Mouse (Mus musculus): ENCODE measurements around the gene Triap1. TPM values are rescaled to one million over a fixed set of nuclear protein-coding genes. Genes with fewer than 3 reads are reported as not detected.
"Not testable (repeated sequence)": the region's sequence is repeated elsewhere in the genome, so short reads cannot be mapped to it uniquely, and the experiment has no call there.

The Triap1 gene
- polyA plus RNA-seq (2015; fragmentation: Nextera tagmentation; extraction: Ambion mirVana) = 35.2 and 39.2 TPM in 2 replicates

DNA sequence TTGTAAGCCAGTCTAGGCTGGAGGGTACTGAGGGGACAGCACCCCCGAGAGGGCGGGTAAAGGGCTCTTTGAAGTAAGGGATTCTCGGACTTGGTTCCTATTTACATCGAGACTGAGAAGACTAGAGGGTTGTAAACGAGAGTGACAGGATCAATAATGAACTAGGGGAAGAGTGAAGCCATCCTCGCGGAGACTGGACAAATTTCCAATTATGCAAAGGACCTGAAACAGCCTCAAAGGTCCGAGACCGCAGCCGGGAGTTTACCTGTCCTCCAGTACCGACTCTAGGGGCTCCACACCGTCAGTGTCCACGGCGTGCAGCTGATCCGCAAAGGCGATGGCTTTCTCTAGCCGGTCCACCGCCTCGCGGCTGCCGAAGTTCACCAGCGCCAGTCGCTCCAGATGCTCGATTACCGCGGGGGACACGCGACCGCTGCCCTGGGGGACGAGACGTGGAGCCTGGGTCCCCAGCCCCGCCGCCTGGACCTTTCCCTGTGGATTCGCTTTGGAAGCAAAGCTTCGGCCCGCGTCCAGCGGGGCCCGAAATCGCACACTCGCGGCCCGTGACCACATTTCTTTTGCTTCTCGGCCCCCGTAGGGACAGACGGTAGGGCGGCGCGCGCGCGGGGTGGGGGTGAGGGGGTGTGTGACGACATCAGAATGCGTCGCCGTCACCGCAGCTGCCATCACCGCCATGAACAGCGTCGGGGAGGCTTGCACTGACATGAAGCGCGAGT is at the start of gene Triap1, which contains the start of gene Gatc:
Gene Triap1, plus strand, starts transcription at position 649 of the 737 bp plus-strand sequence.
Gene Gatc, minus strand, starts transcription at position 602 of the 737 bp plus-strand sequence.
- no peaks in the 10 kb centered on the region for H3K27me3 ChIP-seq
- peak; percentile 91 for ATAC-seq (replicated peaks; ENCODE audit: insufficient number of reproducible peaks, insufficient read depth, low FRiP score, low read depth)
- H3K36me3 ChIP-seq = peaks cover 43% of the 10 kb centered on the region
- no peaks in the 10 kb centered on the region for H3K9me3 ChIP-seq (replicated peaks)
- under 1% methylated on average over 62 of the region's 62 CpGs for WGBS
- peaks cover 28% of the 10 kb centered on the region for H3K4me1 ChIP-seq (replicated peaks)
- H3K4me2 ChIP-seq = peak within 1 kb of the TSS; percentile 86
- H3K9ac ChIP-seq = peak within 1 kb of the TSS; percentile 89
- peak within 1 kb of the TSS; percentile 90 for H3K4me3 ChIP-seq
- peak within 1 kb of the TSS; percentile 78 for H3K27ac ChIP-seq

DNA sequence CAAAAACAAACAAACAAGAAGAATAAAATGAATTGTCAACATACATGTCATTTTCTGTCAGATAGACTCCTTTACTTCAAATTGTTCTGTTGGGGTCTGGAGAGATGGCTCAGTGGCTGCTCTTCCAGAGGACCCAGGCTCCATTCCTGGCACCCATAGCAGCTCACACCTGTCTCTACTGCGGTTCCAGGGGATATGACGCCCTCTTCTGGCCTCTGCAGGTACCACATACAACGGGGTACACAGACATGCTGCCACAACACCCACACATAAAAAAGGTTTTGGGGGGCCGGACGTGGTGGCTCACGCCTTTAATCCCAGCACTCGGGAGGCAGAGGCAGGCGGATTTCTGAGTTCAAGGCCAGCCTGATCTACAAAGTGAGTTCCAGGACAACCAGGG is 46.9 kb upstream of the Triap1 start:
- peaks cover 69% of the 10 kb centered on the region for H3K36me3 ChIP-seq
- 85% methylated on average over 8 of the region's 8 CpGs for WGBS
- no peak overlapping the region for H3K9ac ChIP-seq
- no peak for ATAC-seq (replicated peaks; ENCODE audit: insufficient number of reproducible peaks, insufficient read depth, low FRiP score, low read depth)
- no peak overlapping the region for H3K27ac ChIP-seq
- no peak overlapping the region for H3K4me2 ChIP-seq
- H3K27me3 ChIP-seq = no peaks in the 10 kb centered on the region
- no peak overlapping the region for H3K4me3 ChIP-seq
- no peaks in the 10 kb centered on the region for H3K9me3 ChIP-seq (replicated peaks)
- peaks cover 16% of the 10 kb centered on the region for H3K4me1 ChIP-seq (replicated peaks)

DNA sequence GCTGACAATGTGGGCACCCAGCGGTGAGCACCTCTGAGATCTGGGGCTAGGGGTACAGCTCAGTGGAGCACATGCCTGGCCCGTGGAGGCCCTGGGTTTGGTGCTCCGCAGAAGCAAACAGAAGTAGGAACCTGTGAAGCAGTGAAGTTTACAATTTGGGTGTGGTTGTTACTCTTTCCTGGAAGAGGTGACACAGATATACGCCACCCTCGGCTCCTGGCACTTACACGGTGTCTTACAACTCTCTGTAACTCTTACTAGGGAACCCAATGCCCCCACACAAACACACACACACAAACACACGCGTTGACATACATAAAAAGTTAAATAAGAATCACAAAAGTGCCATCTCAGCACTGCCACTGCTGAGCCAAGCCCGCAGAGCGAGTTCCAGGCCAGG is 44.7 kb upstream of the Triap1 start:
- Histone ChIP-seq H3K4me3 (no peak overlapping the region), H3K4me1 (replicated peaks) (peaks cover 22% of the 10 kb centered on the region), H3K36me3 (peaks cover 52% of the 10 kb centered on the region), H3K9me3 (replicated peaks) (no peaks in the 10 kb centered on the region), H3K27ac (no peak overlapping the region), H3K9ac (no peak overlapping the region), H3K4me2 (no peak overlapping the region), H3K27me3 (no peaks in the 10 kb centered on the region)
- no peak for ATAC-seq (replicated peaks; ENCODE audit: insufficient number of reproducible peaks, insufficient read depth, low FRiP score, low read depth)
- WGBS = 78% methylated on average over 10 of the region's 10 CpGs

DNA sequence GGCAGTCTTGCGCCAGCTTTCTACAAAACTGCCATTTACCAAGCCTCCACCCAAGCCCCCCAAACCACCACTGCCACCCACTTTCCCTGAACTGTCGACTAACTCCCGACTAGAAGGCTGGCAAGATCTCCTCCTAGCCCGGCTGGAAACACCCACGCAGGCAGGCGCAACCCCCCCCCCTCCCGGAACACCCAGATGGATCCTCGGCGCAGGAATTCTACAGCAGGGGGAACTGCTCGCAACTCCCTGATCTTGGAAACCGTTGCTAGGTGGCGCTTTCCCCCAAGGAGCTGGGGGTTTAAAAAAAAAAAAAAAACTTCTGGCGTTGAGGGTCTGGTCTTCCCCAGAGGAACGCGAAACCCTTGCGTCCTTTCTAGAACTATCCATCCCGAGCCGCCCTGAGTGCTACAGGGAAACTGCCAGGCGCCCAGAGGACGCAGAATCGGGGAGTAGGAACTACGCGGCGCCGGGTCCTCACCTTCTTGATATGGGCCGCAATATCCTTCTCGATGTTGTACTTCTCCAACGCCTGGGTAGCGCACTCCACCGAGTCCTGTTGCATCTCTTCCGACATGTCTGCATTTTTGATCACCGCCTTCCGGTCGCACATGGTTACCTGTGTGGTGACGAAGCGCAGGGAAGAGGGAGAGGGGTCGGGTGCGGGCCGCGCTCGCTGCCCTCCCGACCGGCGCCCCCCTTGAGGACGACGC is 40.8 kb upstream of the Triap1 start:
- Histone ChIP-seq H3K27me3 (no peaks in the 10 kb centered on the region), H3K4me3 (peak overlapping the region; percentile 97), H3K36me3 (peaks cover 35% of the 10 kb centered on the region), H3K9ac (peak overlapping the region; percentile 92), H3K27ac (peak overlapping the region; percentile 94), H3K9me3 (replicated peaks) (no peaks in the 10 kb centered on the region), H3K4me2 (peak overlapping the region; percentile 65), H3K4me1 (replicated peaks) (peaks cover 29% of the 10 kb centered on the region)
- ATAC-seq (replicated peaks; ENCODE audit: insufficient number of reproducible peaks, insufficient read depth, low FRiP score, low read depth) = peak; percentile 2
- under 1% methylated on average over 46 of the region's 46 CpGs for WGBS

DNA sequence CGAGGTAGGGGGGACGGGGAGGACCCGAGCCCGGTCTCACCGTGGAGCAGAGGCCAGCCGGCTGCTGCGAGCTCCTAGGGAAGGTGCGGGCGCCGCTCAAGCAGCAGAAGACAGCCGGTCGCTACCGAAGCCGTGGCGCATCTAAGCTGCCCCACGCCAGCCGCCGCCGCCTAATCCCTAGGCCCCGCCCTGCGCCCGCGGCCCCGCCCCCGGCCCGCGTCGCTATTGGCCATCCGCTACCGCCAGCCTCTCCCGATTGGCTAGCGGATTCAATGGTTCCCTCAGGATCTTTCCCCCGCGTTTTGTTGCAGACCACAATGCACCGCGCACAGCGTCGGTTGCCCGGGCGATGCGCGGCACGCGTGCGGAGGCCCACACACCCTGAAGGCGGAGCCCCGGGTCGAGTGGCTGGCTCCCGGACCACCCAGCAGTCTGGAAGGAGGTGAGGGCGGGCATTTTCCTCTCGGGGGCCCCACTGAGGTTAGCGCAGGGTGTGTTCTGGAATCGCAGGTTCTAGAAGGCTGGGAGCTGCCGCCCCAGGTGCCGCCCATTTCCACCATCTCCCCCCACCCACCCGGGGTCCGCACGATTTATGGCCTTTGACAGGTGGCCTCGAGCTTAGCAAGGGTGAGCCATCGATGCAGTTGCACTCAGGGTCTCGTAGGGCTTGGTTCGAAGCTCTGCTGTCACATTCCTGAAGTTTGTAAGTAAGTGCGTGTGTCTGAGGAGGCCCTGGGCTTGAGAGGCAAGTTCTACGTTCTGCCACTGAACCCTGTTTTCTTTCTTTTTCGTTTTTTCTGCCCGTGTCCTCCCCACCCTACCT is 40.0 kb upstream of the Triap1 start, which contains the start of gene Dynll1:
Gene Dynll1, minus strand, starts transcription at position 208 of the 823 bp plus-strand sequence.
- Histone ChIP-seq H3K4me3 (peak within 1 kb of the TSS; percentile 97), H3K4me2 (peak within 1 kb of the TSS; percentile 85), H3K9me3 (replicated peaks) (no peaks in the 10 kb centered on the region), H3K27me3 (no peaks in the 10 kb centered on the region), H3K9ac (peak within 1 kb of the TSS; percentile 92), H3K36me3 (peaks cover 27% of the 10 kb centered on the region), H3K4me1 (replicated peaks) (peaks cover 29% of the 10 kb centered on the region), H3K27ac (peak within 1 kb of the TSS; percentile 94)
- WGBS = 1% methylated on average over 58 of the region's 66 CpGs
- ATAC-seq (replicated peaks; ENCODE audit: insufficient number of reproducible peaks, insufficient read depth, low FRiP score, low read depth) = peak; percentile 98

DNA sequence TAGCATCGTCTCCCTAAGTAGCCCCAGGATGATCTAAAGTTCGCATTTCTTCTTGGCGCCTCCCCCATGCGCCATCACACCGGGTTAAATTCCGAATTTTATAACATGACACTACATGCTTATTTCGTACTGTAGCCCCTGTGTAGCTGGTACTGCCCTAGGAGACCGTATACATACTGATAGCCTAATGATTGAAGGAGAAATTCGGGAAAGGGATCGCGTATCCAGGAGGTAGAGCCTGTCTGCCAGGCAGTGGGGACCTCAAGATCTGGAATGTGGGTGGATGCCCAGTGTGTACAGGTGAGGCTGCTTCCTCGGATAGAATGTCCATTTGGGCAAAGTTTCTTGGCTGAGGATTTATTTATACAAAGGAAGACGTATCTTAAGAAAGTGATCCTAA is 39.4 kb upstream of the Triap1 start:
- Histone ChIP-seq H3K4me3 (peak overlapping the region; percentile 97), H3K9ac (peak overlapping the region; percentile 69), H3K4me1 (replicated peaks) (peaks cover 29% of the 10 kb centered on the region), H3K36me3 (peaks cover 21% of the 10 kb centered on the region), H3K9me3 (replicated peaks) (no peaks in the 10 kb centered on the region), H3K27me3 (no peaks in the 10 kb centered on the region), H3K4me2 (peak overlapping the region; percentile 85), H3K27ac (peak overlapping the region; percentile 69)
- no peak for ATAC-seq (replicated peaks; ENCODE audit: insufficient number of reproducible peaks, insufficient read depth, low FRiP score, low read depth)
- 27% methylated on average over 13 of the region's 13 CpGs for WGBS

DNA sequence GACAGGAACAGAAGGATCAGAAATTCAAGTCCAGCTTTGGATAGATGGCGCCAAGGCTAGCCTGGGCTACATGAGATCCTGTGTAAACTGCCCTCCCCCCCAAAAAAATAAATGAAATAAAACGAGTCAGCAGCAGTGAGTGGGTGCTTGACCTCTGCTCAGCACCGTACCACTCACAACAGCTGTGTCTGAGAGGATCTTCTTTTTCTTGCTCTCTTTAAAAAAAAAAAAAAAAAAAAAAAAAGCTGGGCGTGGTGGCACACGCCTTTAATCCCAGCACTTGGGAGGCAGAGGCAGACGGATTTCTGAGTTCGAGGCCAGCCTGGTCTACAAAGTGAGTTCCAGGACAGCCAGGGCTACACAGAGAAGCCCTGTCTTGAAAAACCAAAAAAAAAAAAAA is 38.8 kb upstream of the Triap1 start:
- H3K4me1 ChIP-seq (replicated peaks) = peaks cover 26% of the 10 kb centered on the region
- peak overlapping the region; percentile 85 for H3K4me2 ChIP-seq
- ATAC-seq (replicated peaks; ENCODE audit: insufficient number of reproducible peaks, insufficient read depth, low FRiP score, low read depth); H3K27me3 ChIP-seq; H3K9ac ChIP-seq; H3K27ac ChIP-seq; H3K9me3 ChIP-seq (replicated peaks): not testable (repeated sequence)
- peak overlapping the region; percentile 97; the same call in 1 of the 2 replicates for H3K4me3 ChIP-seq
- WGBS = 83% methylated on average over 6 of the region's 7 CpGs
- H3K36me3 ChIP-seq = peaks cover 15% of the 10 kb centered on the region

DNA sequence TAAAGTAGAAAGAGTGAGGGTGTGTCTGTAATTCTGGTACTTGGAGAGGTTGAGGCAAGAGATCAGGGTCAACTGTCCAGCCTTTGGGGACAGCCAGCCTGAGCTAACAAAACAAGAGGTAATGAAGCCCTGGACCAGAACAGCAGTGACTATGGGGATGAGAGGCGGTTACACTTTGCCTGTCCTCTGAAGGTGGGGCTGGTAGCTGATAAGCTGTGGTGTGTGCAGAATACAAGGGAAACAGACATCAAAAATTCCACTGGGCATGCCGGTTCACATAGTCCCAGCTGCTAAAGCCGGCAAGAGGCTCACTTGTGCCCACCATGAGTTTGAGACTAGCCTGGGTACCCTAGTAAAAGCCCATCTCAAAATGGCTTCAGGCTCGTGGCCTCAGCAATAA is 28.7 kb upstream of the Triap1 start:
- Histone ChIP-seq H3K4me1 (replicated peaks) (peaks cover 22% of the 10 kb centered on the region), H3K27me3 (no peaks in the 10 kb centered on the region), H3K36me3 (no peaks in the 10 kb centered on the region), H3K9me3 (replicated peaks) (no peaks in the 10 kb centered on the region), H3K27ac (no peak overlapping the region), H3K4me2 (no peak overlapping the region), H3K9ac (no peak overlapping the region), H3K4me3 (no peak overlapping the region)
- no peak for ATAC-seq (replicated peaks; ENCODE audit: insufficient number of reproducible peaks, insufficient read depth, low FRiP score, low read depth)
- WGBS = 48% methylated on average over 4 of the region's 4 CpGs

DNA sequence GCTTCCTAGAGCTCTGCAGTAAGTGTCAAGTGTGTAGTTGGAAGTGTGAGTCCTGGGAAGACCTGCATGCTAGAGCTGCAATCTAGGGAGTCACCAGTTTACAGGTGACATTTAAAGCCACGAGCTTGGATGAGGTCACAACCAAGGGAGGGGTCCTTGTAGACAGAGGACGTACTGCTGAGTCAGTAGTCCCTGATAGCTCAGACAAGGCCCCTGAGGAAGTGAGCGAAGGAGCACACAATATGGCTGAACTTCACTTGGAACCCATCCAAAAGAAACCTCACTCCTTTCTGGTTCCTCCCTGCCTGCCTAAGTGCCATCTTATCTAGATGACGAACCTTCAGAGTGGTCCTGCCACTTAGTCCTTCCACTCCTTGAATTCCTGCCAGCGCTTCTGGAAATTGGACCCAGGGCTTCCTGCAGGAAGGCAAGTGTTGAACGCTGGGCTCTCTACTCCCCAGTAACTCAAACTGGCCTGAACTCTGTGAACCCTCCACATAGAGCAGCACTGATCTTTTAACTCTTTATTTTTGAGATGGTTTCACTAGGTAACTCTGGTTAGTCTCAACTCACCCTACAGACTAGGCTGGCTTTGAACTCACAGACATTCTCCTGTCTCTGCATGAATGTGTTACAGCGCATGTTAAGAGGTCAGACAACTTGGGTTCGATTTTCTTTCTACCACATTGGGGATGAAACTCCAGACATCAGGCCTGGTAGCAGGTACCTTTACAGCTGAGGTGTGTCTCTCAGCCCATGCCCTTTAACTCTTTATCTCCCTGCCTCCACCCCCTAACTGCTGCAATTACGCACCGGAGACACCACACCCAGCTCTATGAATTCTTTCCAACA is 28.0 kb upstream of the Triap1 start:
- no peak overlapping the region for H3K4me2 ChIP-seq
- no peaks in the 10 kb centered on the region for H3K9me3 ChIP-seq (replicated peaks)
- H3K27me3 ChIP-seq = no peaks in the 10 kb centered on the region
- WGBS = 48% methylated on average over 10 of the region's 10 CpGs
- H3K27ac ChIP-seq = no peak overlapping the region
- no peak overlapping the region for H3K4me3 ChIP-seq
- no peaks in the 10 kb centered on the region for H3K36me3 ChIP-seq
- ATAC-seq (replicated peaks; ENCODE audit: insufficient number of reproducible peaks, insufficient read depth, low FRiP score, low read depth) = peak; percentile 29; the same call in 1 of the 2 replicates
- H3K9ac ChIP-seq = no peak overlapping the region
- H3K4me1 ChIP-seq (replicated peaks) = peaks cover 29% of the 10 kb centered on the region

DNA sequence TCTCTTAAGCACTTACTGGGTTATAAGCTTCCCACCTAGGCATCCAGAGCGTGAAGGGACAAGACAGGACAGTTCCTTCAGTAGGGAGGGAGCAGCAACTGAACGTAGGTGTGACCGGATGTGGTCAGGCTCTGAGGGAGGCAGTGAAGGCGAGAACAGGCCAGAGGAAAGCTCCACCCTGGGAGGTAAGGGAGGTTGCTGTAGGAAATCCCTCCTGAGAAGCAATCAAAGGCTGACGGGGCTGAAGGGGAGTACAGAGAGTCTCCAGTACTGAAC is 27.4 kb upstream of the Triap1 start:
- no peak overlapping the region for H3K4me2 ChIP-seq
- no peaks in the 10 kb centered on the region for H3K27me3 ChIP-seq
- H3K9me3 ChIP-seq (replicated peaks) = no peaks in the 10 kb centered on the region
- no peak for ATAC-seq (replicated peaks; ENCODE audit: insufficient number of reproducible peaks, insufficient read depth, low FRiP score, low read depth)
- peaks cover 33% of the 10 kb centered on the region for H3K4me1 ChIP-seq (replicated peaks)
- WGBS = 44% methylated on average over 5 of the region's 5 CpGs
- H3K9ac ChIP-seq = no peak overlapping the region
- H3K36me3 ChIP-seq = no peaks in the 10 kb centered on the region
- H3K4me3 ChIP-seq = no peak overlapping the region
- H3K27ac ChIP-seq = no peak overlapping the region

All from heart, embryonic 15.5 days (tissue).